17 mouse cellular contexts compared by ENCODE assay signal in genomic region chr4:152287317-152288120, GRCm38 (mm10). TPM values are rescaled to one million over a fixed set of nuclear protein-coding genes. Genes with fewer than 3 reads are reported as not detected.
A peak's percentile ranks its signal among the peaks of the same experiment; 100 is the strongest.
DNase-seq lines count a peak whose midpoint lies in the region; ATAC-seq and TF ChIP-seq lines count a peak whose summit lies in the region.
"Had no signal": no experiment of that assay in that cellular context is flagged by ENCODE, and none has a peak within 500 bp of the region (broad histone marks: within the 10 kb centered on the region; RNA-seq: fewer than 3 reads in every experiment).

No protein-coding gene starts in this region.

- peaks cover 93% of the 10 kb centered on the region for H3K27me3 ChIP-seq in forebrain, embryonic 14.5 days (replicated peaks; ENCODE audit: control insufficient read depth, insufficient read depth, low read length)
- H3K27me3 ChIP-seq in forebrain, embryonic 12.5 days = peaks cover 98% of the 10 kb centered on the region
- H3K27me3 ChIP-seq in forebrain, postnatal 0 days (ENCODE audit: insufficient read depth, low read length) = peaks cover 64% of the 10 kb centered on the region
- H3K27me3 ChIP-seq in midbrain, embryonic 10.5 days (ENCODE audit: low read depth, poor library complexity, severe bottlenecking) = peaks cover 99% of the 10 kb centered on the region
- peaks cover 91% of the 10 kb centered on the region for H3K27me3 ChIP-seq in neural tube, embryonic 13.5 days

- no peak for DNase-seq in forebrain, embryonic 14.5 days (ENCODE audit: low spot score)
- no peak for DNase-seq in forebrain, postnatal 0 days
- no peak for DNase-seq in midbrain, embryonic 10.5 days (ENCODE audit: low spot score)
- DNase-seq in thymus, postnatal 10 days (ENCODE audit: low spot score in 2 of 2) = no peak
- DNase-seq in heart, adult 18-20 months = no peak
- DNase-seq: adrenal gland, adult 8-10 months had no signal

- no peak overlapping the region for H3K4me2 ChIP-seq in forebrain, embryonic 14.5 days (ENCODE audit: low read length)
- H3K4me2 ChIP-seq in forebrain, embryonic 12.5 days = no peak overlapping the region
- peak overlapping the region; percentile 76 for H3K4me2 ChIP-seq in forebrain, postnatal 0 days (ENCODE audit: low read depth)
- peak overlapping the region; percentile 62 for H3K4me2 ChIP-seq in neural tube, embryonic 13.5 days
- H3K4me2 ChIP-seq: heart, embryonic 12.5 days; kidney, embryonic 15.5 days; liver, embryonic 13.5 days had no signal

- no peaks in the 10 kb centered on the region for H3K36me3 ChIP-seq in forebrain, embryonic 14.5 days (ENCODE audit: control insufficient read depth, insufficient read depth, low read length)
- H3K36me3 ChIP-seq in forebrain, embryonic 12.5 days (replicated peaks) = no peaks in the 10 kb centered on the region
- no peaks in the 10 kb centered on the region for H3K36me3 ChIP-seq in forebrain, postnatal 0 days (ENCODE audit: insufficient read depth)
- no peaks in the 10 kb centered on the region for H3K36me3 ChIP-seq in midbrain, embryonic 10.5 days
- H3K36me3 ChIP-seq in neural tube, embryonic 13.5 days = no peaks in the 10 kb centered on the region
- H3K36me3 ChIP-seq: heart, embryonic 12.5 days; kidney, embryonic 15.5 days; liver, embryonic 13.5 days had no signal

- no peaks in the 10 kb centered on the region for H3K9me3 ChIP-seq in forebrain, embryonic 14.5 days (replicated peaks; ENCODE audit: control insufficient read depth, low read length)
- no peaks in the 10 kb centered on the region for H3K9me3 ChIP-seq in forebrain, embryonic 12.5 days
- H3K9me3 ChIP-seq in forebrain, postnatal 0 days (ENCODE audit: low read length) = no peaks in the 10 kb centered on the region
- no peaks in the 10 kb centered on the region for H3K9me3 ChIP-seq in midbrain, embryonic 10.5 days (replicated peaks)
- no peaks in the 10 kb centered on the region for H3K9me3 ChIP-seq in neural tube, embryonic 13.5 days
- H3K9me3 ChIP-seq: heart, embryonic 12.5 days; kidney, embryonic 15.5 days; liver, embryonic 13.5 days had no signal

- ATAC-seq in forebrain, embryonic 14.5 days = no peak
- ATAC-seq in forebrain, embryonic 12.5 days (ENCODE audit: low FRiP score) = no peak
- ATAC-seq in forebrain, postnatal 0 days = no peak
- ATAC-seq in neural tube, embryonic 13.5 days (ENCODE audit: low read depth) = no peak
- no peak for ATAC-seq in inflammation-experienced regulatory T-cells, adult 6 months

- WGBS in forebrain, embryonic 14.5 days = 6% methylated on average over 19 of the region's 19 CpGs
- 7% methylated on average over 19 of the region's 19 CpGs for whole genome bisulfite sequencing in forebrain, embryonic 12.5 days
- 11% methylated on average over 19 of the region's 19 CpGs for WGBS in forebrain, postnatal 0 days
- 7% methylated on average over 19 of the region's 19 CpGs for WGBS in midbrain, embryonic 10.5 days
- WGBS in neural tube, embryonic 13.5 days = 4% methylated on average over 19 of the region's 19 CpGs

- no peak overlapping the region for H3K27ac ChIP-seq in forebrain, embryonic 14.5 days (ENCODE audit: low read depth, low read length)
- no peak overlapping the region for H3K27ac ChIP-seq in forebrain, embryonic 12.5 days
- H3K27ac ChIP-seq in forebrain, postnatal 0 days (ENCODE audit: low read depth, low read length) = no peak overlapping the region
- H3K27ac ChIP-seq in midbrain, embryonic 10.5 days (replicated peaks) = peak overlapping the region; percentile 70; the same call in 1 of the 2 replicates
- no peak overlapping the region for H3K27ac ChIP-seq in neural tube, embryonic 13.5 days (replicated peaks)
- H3K27ac ChIP-seq: kidney, embryonic 15.5 days; liver, embryonic 13.5 days had no signal

- H3K9ac ChIP-seq in forebrain, embryonic 14.5 days (ENCODE audit: low read length) = no peak overlapping the region
- no peak overlapping the region for H3K9ac ChIP-seq in forebrain, embryonic 12.5 days
- H3K9ac ChIP-seq in forebrain, postnatal 0 days = no peak overlapping the region
- peak overlapping the region; percentile 67; the same call in 1 of the 2 replicates for H3K9ac ChIP-seq in neural tube, embryonic 13.5 days
- H3K9ac ChIP-seq: heart, embryonic 12.5 days; kidney, embryonic 15.5 days; liver, embryonic 13.5 days had no signal

- H3K4me3 ChIP-seq in forebrain, embryonic 14.5 days (ENCODE audit: low read depth, low read length) = peak overlapping the region; percentile 30; the same call in 1 of the 2 replicates
- no peak overlapping the region for H3K4me3 ChIP-seq in forebrain, embryonic 12.5 days (replicated peaks)
- H3K4me3 ChIP-seq in forebrain, postnatal 0 days (ENCODE audit: low read depth, low read length) = 0 out of 2 replicates have a peak overlapping the region, but pooled peaks have one; percentile 37
- peak overlapping the region; percentile 49 for H3K4me3 ChIP-seq in midbrain, embryonic 10.5 days
- H3K4me3 ChIP-seq in neural tube, embryonic 13.5 days = no peak overlapping the region
- H3K4me3 ChIP-seq: heart, embryonic 12.5 days; liver, embryonic 13.5 days had no signal

- no peak for TF ChIP-seq CTCF in forebrain, postnatal 0 days (IDR thresholded peaks at IDR 0.05; ENCODE audit: low read depth)

- H3K4me1 ChIP-seq in forebrain, embryonic 14.5 days (ENCODE audit: control insufficient read depth, insufficient read depth, low read length) = peaks cover 27% of the 10 kb centered on the region
- H3K4me1 ChIP-seq in forebrain, embryonic 12.5 days = peaks cover 68% of the 10 kb centered on the region
- peaks cover 14% of the 10 kb centered on the region; the same call in 1 of the 2 replicates for H3K4me1 ChIP-seq in forebrain, postnatal 0 days (ENCODE audit: insufficient read depth)
- peaks cover 84% of the 10 kb centered on the region for H3K4me1 ChIP-seq in midbrain, embryonic 10.5 days
- H3K4me1 ChIP-seq in neural tube, embryonic 13.5 days (replicated peaks) = peaks cover 72% of the 10 kb centered on the region

RNA-seq across cellular contexts. Expression of gene Hes3, which starts 3.9 kb away (rescaled TPM):
- not detected in 2 replicates for polyA plus RNA-seq in forebrain, embryonic 14.5 days (2014; fragmentation: Nextera tagmentation; extraction: Ambion mirVana)
- 0.43 and 0.46 TPM in 2 replicates for polyA plus RNA-seq in forebrain, embryonic 12.5 days (2016; fragmentation: Nextera tagmentation; extraction: Ambion mirVana)
- 0.57 TPM in 1 of 2 replicates, not detected in the other for total RNA-seq in forebrain, postnatal 0 days (2014; rRNA removed)
- polyA plus RNA-seq in forebrain, postnatal 0 days (2015; fragmentation: Nextera tagmentation; extraction: Ambion mirVana) = 0.13 TPM in 1 of 2 replicates, not detected in the other
- polyA plus RNA-seq in midbrain, embryonic 10.5 days (2016; fragmentation: Nextera tagmentation; extraction: Ambion mirVana) = 26.3 and 30.9 TPM in 2 replicates
- 0.24 and 0.26 TPM in 2 replicates for polyA plus RNA-seq in neural tube, embryonic 13.5 days (2015; fragmentation: Nextera tagmentation; extraction: Ambion mirVana)
- polyA plus RNA-seq in inflammation-experienced regulatory T-cells, adult 6 months (2017; shearing (Covaris generic)) = not detected
- total RNA-seq in heart, adult 18-20 months (2021) = not detected
- total RNA-seq: adrenal gland, adult 8-10 months; gastrocnemius, postnatal 10 days; hematopoietic stem cell, adult 5-6 weeks; layer of hippocampus, adult 8-10 months had no signal
- polyA plus RNA-seq: heart, embryonic 12.5 days; kidney, embryonic 15.5 days; liver, embryonic 13.5 days; lung, postnatal 0 days; stomach, embryonic 16.5 days had no signal

RNA-seq across cellular contexts. Expression of gene Icmt, which starts 9.5 kb away (rescaled TPM):
- polyA plus RNA-seq in forebrain, embryonic 14.5 days (2014; fragmentation: Nextera tagmentation; extraction: Ambion mirVana) = 13.2 and 18.2 TPM in 2 replicates
- polyA plus RNA-seq in forebrain, embryonic 12.5 days (2016; fragmentation: Nextera tagmentation; extraction: Ambion mirVana) = 20.3 and 21.3 TPM in 2 replicates
- total RNA-seq in forebrain, postnatal 0 days (2014; rRNA removed) = 24.4 and 28.5 TPM in 2 replicates
- polyA plus RNA-seq in forebrain, postnatal 0 days (2015; fragmentation: Nextera tagmentation; extraction: Ambion mirVana) = 9.8 and 12.7 TPM in 2 replicates
- polyA plus RNA-seq in midbrain, embryonic 10.5 days (2016; fragmentation: Nextera tagmentation; extraction: Ambion mirVana) = 26.8 and 27.6 TPM in 2 replicates
- polyA plus RNA-seq in neural tube, embryonic 13.5 days (2015; fragmentation: Nextera tagmentation; extraction: Ambion mirVana) = 17.9 and 21.7 TPM in 2 replicates
- polyA plus RNA-seq in inflammation-experienced regulatory T-cells, adult 6 months (2017; shearing (Covaris generic)) = 1 to 10 TPM; 5.1 to 8.8 (median 7.1) TPM
- total RNA-seq in heart, adult 18-20 months (2021) = 10 to 100 TPM; 25.7 to 32.2 TPM

RNA-seq across cellular contexts. Expression of gene Gpr153, which starts 13.5 kb away (rescaled TPM):
- polyA plus RNA-seq in forebrain, embryonic 14.5 days (2014; fragmentation: Nextera tagmentation; extraction: Ambion mirVana) = 6.7 and 8.4 TPM in 2 replicates
- 5.8 and 6.9 TPM in 2 replicates for polyA plus RNA-seq in forebrain, embryonic 12.5 days (2016; fragmentation: Nextera tagmentation; extraction: Ambion mirVana)
- total RNA-seq in forebrain, postnatal 0 days (2014; rRNA removed) = 53.3 and 71.4 TPM in 2 replicates
- polyA plus RNA-seq in forebrain, postnatal 0 days (2015; fragmentation: Nextera tagmentation; extraction: Ambion mirVana) = 8.2 and 11.4 TPM in 2 replicates
- 7.0 and 7.7 TPM in 2 replicates for polyA plus RNA-seq in midbrain, embryonic 10.5 days (2016; fragmentation: Nextera tagmentation; extraction: Ambion mirVana)
- 10.7 and 11.8 TPM in 2 replicates for polyA plus RNA-seq in neural tube, embryonic 13.5 days (2015; fragmentation: Nextera tagmentation; extraction: Ambion mirVana)
- polyA plus RNA-seq in inflammation-experienced regulatory T-cells, adult 6 months (2017; shearing (Covaris generic)) = under 1 TPM in 1 of 3 experiments, not detected in 2; 0.15 TPM
- 10 to 100 TPM in 1 of 2 experiments, 1 to 10 TPM in 1; 8.0 to 10.2 TPM for total RNA-seq in heart, adult 18-20 months (2021)
- total RNA-seq: hematopoietic stem cell, adult 5-6 weeks had no signal

RNA-seq across cellular contexts. Expression of gene Rnf207, which starts 31.3 kb away (rescaled TPM):
- 2.4 and 2.5 TPM in 2 replicates for polyA plus RNA-seq in forebrain, embryonic 14.5 days (2014; fragmentation: Nextera tagmentation; extraction: Ambion mirVana)
- polyA plus RNA-seq in forebrain, embryonic 12.5 days (2016; fragmentation: Nextera tagmentation; extraction: Ambion mirVana) = 1.5 and 2.7 TPM in 2 replicates
- 2.6 and 4.4 TPM in 2 replicates for total RNA-seq in forebrain, postnatal 0 days (2014; rRNA removed)
- polyA plus RNA-seq in forebrain, postnatal 0 days (2015; fragmentation: Nextera tagmentation; extraction: Ambion mirVana) = 2.7 and 4.2 TPM in 2 replicates
- 1.5 and 2.4 TPM in 2 replicates for polyA plus RNA-seq in midbrain, embryonic 10.5 days (2016; fragmentation: Nextera tagmentation; extraction: Ambion mirVana)
- 6.3 and 10.4 TPM in 2 replicates for polyA plus RNA-seq in neural tube, embryonic 13.5 days (2015; fragmentation: Nextera tagmentation; extraction: Ambion mirVana)
- polyA plus RNA-seq in inflammation-experienced regulatory T-cells, adult 6 months (2017; shearing (Covaris generic)) = not detected
- total RNA-seq in heart, adult 18-20 months (2021) = 10 to 100 TPM; 38.8 to 46.0 TPM

RNA-seq across cellular contexts. Expression of gene Rpl22, which starts 38.0 kb away (rescaled TPM):
- 196 and 235 TPM in 2 replicates for polyA plus RNA-seq in forebrain, embryonic 14.5 days (2014; fragmentation: Nextera tagmentation; extraction: Ambion mirVana)
- 319 and 331 TPM in 2 replicates for polyA plus RNA-seq in forebrain, embryonic 12.5 days (2016; fragmentation: Nextera tagmentation; extraction: Ambion mirVana)
- total RNA-seq in forebrain, postnatal 0 days (2014; rRNA removed) = 313 and 387 TPM in 2 replicates
- polyA plus RNA-seq in forebrain, postnatal 0 days (2015; fragmentation: Nextera tagmentation; extraction: Ambion mirVana) = 176 and 212 TPM in 2 replicates
- 282 and 358 TPM in 2 replicates for polyA plus RNA-seq in midbrain, embryonic 10.5 days (2016; fragmentation: Nextera tagmentation; extraction: Ambion mirVana)
- polyA plus RNA-seq in neural tube, embryonic 13.5 days (2015; fragmentation: Nextera tagmentation; extraction: Ambion mirVana) = 198 and 217 TPM in 2 replicates
- 1,000 to 10,000 TPM in 1 of 3 experiments, 100 to 1,000 TPM in 2; 752 to 1,062 (median 960) TPM for polyA plus RNA-seq in inflammation-experienced regulatory T-cells, adult 6 months (2017; shearing (Covaris generic))
- 100 to 1,000 TPM; 275 to 290 TPM for total RNA-seq in heart, adult 18-20 months (2021)

Comparison
In these comparisons a context has a peak if more than half of its experiments do, and no peak if none do; other contexts are left out.
1. H3K4me2 ChIP-seq: peak in forebrain, postnatal 0 days (single experiment) and neural tube, embryonic 13.5 days (single experiment); none in forebrain, embryonic 14.5 days (single experiment) and forebrain, embryonic 12.5 days (single experiment).
2. H3K4me3 ChIP-seq: peak in forebrain, embryonic 14.5 days (single experiment), forebrain, postnatal 0 days (single experiment) and midbrain, embryonic 10.5 days (single experiment); none in forebrain, embryonic 12.5 days (single experiment) and neural tube, embryonic 13.5 days (single experiment).
3. RNA of gene Hes3, which starts 3.9 kb away (polyA plus RNA-seq): 26.3 to 30.9 TPM in midbrain, embryonic 10.5 days; 0.43 to 0.46 TPM in forebrain, embryonic 12.5 days, 0.24 to 0.26 TPM in neural tube, embryonic 13.5 days, not detected in forebrain, embryonic 14.5 days, 0.13 TPM in forebrain, postnatal 0 days and not detected in inflammation-experienced regulatory T-cells, adult 6 months; every median in the first group is over 10 times any median in the second.